Mouse (Mus musculus) retina, embryonic 14.5 days (tissue): Measurements from ENCODE around the gene Tlnrd1.
"Not testable (repeated sequence)": the region's sequence is repeated elsewhere in the genome, so short reads cannot be mapped to it uniquely, and the experiment has no call there.

Experiments used
- DNase-seq: peaks from one replicate; pipeline ENCODE4 v3.0.0-alpha.2; 2015; ENCODE audit warnings: low spot score

Tlnrd1 gene

GRCm38 (mm10) chr7:83884021-83884658, at the start of gene Tlnrd1, which contains the start of gene Mesd:
Gene Tlnrd1 (minus strand): TSS chr7:83884305.
Gene Mesd (plus strand): TSS chr7:83884466.
- peak; percentile 86 for DNase-seq

- no peak for DNase-seq
Observed at GRCm38 (mm10) chr7:83921637-83922036, 37.5 kb upstream of the Tlnrd1 start.

GRCm38 (mm10) chr7:83920241-83920640, 36.1 kb upstream of the Tlnrd1 start:
- no peak for DNase-seq

GRCm38 (mm10) chr7:83914566-83914965, 30.5 kb upstream of the Tlnrd1 start:
- peak; percentile 93 for DNase-seq

GRCm38 (mm10) chr7:83913995-83914394, 29.9 kb upstream of the Tlnrd1 start:
- DNase-seq, result no peak

- no peak for DNase-seq
Observed at GRCm38 (mm10) chr7:83913405-83913932, 29.4 kb upstream of the Tlnrd1 start.

GRCm38 (mm10) chr7:83911909-83912308, 27.8 kb upstream of the Tlnrd1 start:
- no peak for DNase-seq

- no peak for DNase-seq
Observed at GRCm38 (mm10) chr7:83904831-83905230, 20.7 kb upstream of the Tlnrd1 start.

- no peak for DNase-seq
Observed at GRCm38 (mm10) chr7:83902296-83903145, 18.4 kb upstream of the Tlnrd1 start.

- DNase-seq, result no peak
Observed at GRCm38 (mm10) chr7:83901425-83901824, 17.3 kb upstream of the Tlnrd1 start.

- DNase-seq, result no peak
Observed at GRCm38 (mm10) chr7:83900519-83900918, 16.4 kb upstream of the Tlnrd1 start.

- DNase-seq, result no peak
Observed at GRCm38 (mm10) chr7:83898267-83898666, 14.2 kb upstream of the Tlnrd1 start.

GRCm38 (mm10) chr7:83896077-83896740, 12.1 kb upstream of the Tlnrd1 start:
- DNase-seq, result no peak

GRCm38 (mm10) chr7:83894348-83894747, 10.2 kb upstream of the Tlnrd1 start:
- no peak for DNase-seq

GRCm38 (mm10) chr7:83892333-83892669, 8.2 kb upstream of the Tlnrd1 start:
- DNase-seq, result no peak

GRCm38 (mm10) chr7:83891433-83892332, 7.6 kb upstream of the Tlnrd1 start:
- DNase-seq, result peak; percentile 98

- not testable (repeated sequence) for DNase-seq
Observed at GRCm38 (mm10) chr7:83889946-83890345, 5.8 kb upstream of the Tlnrd1 start.

- no peak for DNase-seq
Observed at GRCm38 (mm10) chr7:83889383-83889782, 5.3 kb upstream of the Tlnrd1 start.

- DNase-seq, result no peak
Observed at GRCm38 (mm10) chr7:83886366-83887129, 2.4 kb upstream of the Tlnrd1 start.

GRCm38 (mm10) chr7:83885835-83886234, 1.7 kb upstream of the Tlnrd1 start:
- DNase-seq, result no peak
